Mouse (Mus musculus) heart, postnatal 10 days (tissue): ENCODE measurements at regions not wholly inside any gene's neighbourhood (a gene's known extent, or its start where the extent isn't known, plus 50 kb on each side); places are given as distances from the start of the nearest gene placed in this dataset.
A peak's percentile ranks its signal among the peaks of the same experiment; 100 is the strongest.

Experiments used
- DNase-seq, 2 experiments: peaks; one replicate each; pipeline ENCODE4 v3.0.0; 2021
- intact Hi-C: fragments of 180-260 bp; cut with DNase I; formaldehyde crosslinking; loops from one replicate; pipeline ENCODE4 v1.15.1; 2025

GRCm38 (mm10) chr2:52804106-52804825 lies 53.4 kb upstream of the Fmnl2 start:
- intact Hi-C loops: no loop called here
- peak; percentile 6 to 30 for DNase-seq

GRCm38 (mm10) chr2:52804826-52805149 lies 52.9 kb upstream of the Fmnl2 start:
- intact Hi-C loops: no loop called here
- DNase-seq: no peak

- intact Hi-C loops: no loop called here
- no peak for DNase-seq
Observed at GRCm38 (mm10) chr2:52807826-52808225, 49.8 kb upstream of the Fmnl2 start.
